Mouse (Mus musculus) hindbrain, embryonic 11.5 days (tissue): ENCODE measurements around the gene Unk. TPM values are rescaled to one million over a fixed set of nuclear protein-coding genes. Genes with fewer than 3 reads are reported as not detected.

ENCODE experiments used
- ATAC-seq: fragments of 200-750 bp; cut with Nextera tagmentation; 2 replicates; pipeline ENCODE4 v1.8.0; 2017; ENCODE audit warnings: mild to moderate bottlenecking, moderate TSS enrichment, moderate library complexity; ENCODE audit not compliant: low FRiP score
- DNase-seq: peaks from one replicate; pipeline ENCODE4 v3.0.0-alpha.2; 2015; ENCODE audit warnings: low spot score
- H3K27ac ChIP-seq: fragments of 300-500 bp; sonication (generic); 2 replicates; pipeline ENCODE4 v1.5.1; 2014; ENCODE audit warnings: mild to moderate bottlenecking, low read depth, low read length
- H3K27me3 ChIP-seq: fragments of 300-500 bp; sonication (generic); 2 replicates; pipeline ENCODE4 v1.6.1; 2014; ENCODE audit warnings: mild to moderate bottlenecking, low read length, moderate library complexity, mixed read lengths; ENCODE audit not compliant: control insufficient read depth, insufficient read depth
- H3K36me3 ChIP-seq: fragments of 300-500 bp; sonication (generic); 2 replicates; pipeline ENCODE4 v1.6.1; 2014; ENCODE audit warnings: mild to moderate bottlenecking, low read length, moderate library complexity, mixed read lengths; ENCODE audit not compliant: control insufficient read depth, insufficient read depth
- H3K4me1 ChIP-seq: fragments of 300-500 bp; sonication (generic); replicated peaks from 2 replicates; pipeline ENCODE4 v1.6.1; 2014; ENCODE audit warnings: low read length, mixed read lengths; ENCODE audit not compliant: control insufficient read depth, insufficient read depth
- H3K4me2 ChIP-seq: fragments of 300-500 bp; sonication (generic); replicated peaks from 2 replicates; pipeline ENCODE4 v1.6.1; 2014; ENCODE audit warnings: mild to moderate bottlenecking, low read depth, low read length
- H3K4me3 ChIP-seq: fragments of 300-500 bp; sonication (generic); 2 replicates; pipeline ENCODE4 v1.5.1; 2014; ENCODE audit warnings: low read depth, low read length
- H3K9ac ChIP-seq: fragments of 300-500 bp; sonication (generic); 2 replicates; pipeline ENCODE4 v1.6.1; 2014; ENCODE audit warnings: low read depth, low read length
- H3K9me3 ChIP-seq: fragments of 300-500 bp; sonication (generic); 2 replicates; pipeline ENCODE4 v1.6.1; 2016; ENCODE audit warnings: low read length; ENCODE audit not compliant: control insufficient read depth
- WGBS: fragments of 180-500 bp; shearing (Covaris S2); extraction: QIAGEN DNeasy Blood & Tissue Kit; methylation state at CpG from one replicate; pipeline ENCODE4 v1.1.7; 2014; 5-methylcytosine and 5-hydroxymethylcytosine counted together
- polyA plus RNA-seq: library from polyadenylated mRNA; unstranded; fragments of >200 nt; fragmentation: Nextera tagmentation; extraction: Ambion mirVana; gene quantifications from 2 replicates; pipeline ENCODE4 v1.2.1, GENCODE M21; 2014

Unk gene
- polyA plus RNA-seq, 1 experiment from 2014 or later, result 26.9 TPM

DNA sequence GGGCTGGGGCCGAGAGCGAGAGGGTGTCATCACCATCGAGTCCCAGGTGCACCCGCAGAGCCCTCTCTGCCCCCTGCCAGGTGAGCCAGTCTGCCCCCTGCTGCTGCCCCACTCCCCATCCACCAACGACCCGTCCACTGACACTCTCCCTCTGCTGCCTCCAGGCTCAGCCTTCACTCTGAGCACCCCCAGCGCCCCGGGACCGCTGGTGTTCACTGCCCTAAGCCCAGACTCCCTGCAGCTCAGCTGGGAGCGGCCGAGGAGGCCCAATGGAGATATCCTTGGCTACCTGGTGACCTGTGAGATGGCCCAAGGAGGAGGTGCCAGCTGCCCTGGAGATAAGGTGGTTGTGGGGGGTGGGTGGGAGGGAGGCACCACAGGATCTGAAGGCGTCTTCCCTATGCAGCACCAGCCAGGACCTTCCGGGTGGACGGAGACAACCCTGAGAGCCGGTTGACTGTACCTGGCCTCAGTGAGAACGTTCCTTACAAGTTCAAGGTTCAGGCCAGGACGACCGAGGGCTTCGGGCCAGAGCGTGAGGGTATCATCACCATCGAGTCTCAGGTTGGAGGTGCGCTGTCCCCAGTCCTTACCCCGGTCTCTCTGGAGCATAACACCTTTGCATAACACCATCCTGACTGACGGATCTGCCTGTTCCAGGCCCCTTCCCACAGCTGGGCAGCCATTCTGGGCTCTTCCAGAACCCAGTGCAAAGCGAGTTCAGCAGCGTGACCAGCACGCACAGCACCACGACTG, 22.8 kb upstream of the Unk start:
- no peak for ATAC-seq
- no peak overlapping the region for H3K27ac ChIP-seq
- no peaks in the 10 kb centered on the region for H3K36me3 ChIP-seq
- no peak overlapping the region for H3K4me3 ChIP-seq
- H3K27me3 ChIP-seq, result no peaks in the 10 kb centered on the region; the same call in 1 of the 2 replicates
- peaks cover 12% of the 10 kb centered on the region for H3K4me1 ChIP-seq
- no peak for DNase-seq
- H3K9me3 ChIP-seq, result no peaks in the 10 kb centered on the region
- WGBS, result 87% methylated on average over 28 of the region's 28 CpGs
- H3K4me2 ChIP-seq, result no peak overlapping the region
- H3K9ac ChIP-seq, result no peak overlapping the region

DNA sequence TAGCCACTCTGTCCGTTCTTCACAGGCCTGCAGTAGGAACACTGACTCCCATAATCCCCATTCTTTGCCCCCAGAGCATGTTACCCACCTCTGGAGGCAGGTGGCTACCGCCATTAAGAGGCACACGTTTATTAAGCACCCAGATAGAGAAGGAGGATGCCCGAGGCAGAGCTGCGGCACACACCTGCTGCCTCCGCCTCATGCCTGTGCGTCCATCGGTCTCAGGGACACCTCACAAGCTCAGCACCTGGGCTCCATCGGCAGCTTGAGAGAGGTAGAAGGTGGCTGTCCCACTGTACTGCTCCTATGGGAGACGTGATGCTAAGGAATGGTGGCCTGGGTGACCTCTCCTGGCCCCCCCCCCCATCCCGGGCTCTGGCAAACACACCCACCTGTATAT, 21.7 kb upstream of the Unk start:
- 92% methylated on average over 11 of the region's 11 CpGs for WGBS
- Histone ChIP-seq H3K27me3 (no peaks in the 10 kb centered on the region; the same call in 1 of the 2 replicates), H3K4me2 (no peak overlapping the region), H3K4me1 (peaks cover 12% of the 10 kb centered on the region), H3K27ac (no peak overlapping the region), H3K4me3 (no peak overlapping the region), H3K36me3 (no peaks in the 10 kb centered on the region), H3K9me3 (no peaks in the 10 kb centered on the region), H3K9ac (no peak overlapping the region)
- DNase-seq, result no peak
- ATAC-seq, result no peak

DNA sequence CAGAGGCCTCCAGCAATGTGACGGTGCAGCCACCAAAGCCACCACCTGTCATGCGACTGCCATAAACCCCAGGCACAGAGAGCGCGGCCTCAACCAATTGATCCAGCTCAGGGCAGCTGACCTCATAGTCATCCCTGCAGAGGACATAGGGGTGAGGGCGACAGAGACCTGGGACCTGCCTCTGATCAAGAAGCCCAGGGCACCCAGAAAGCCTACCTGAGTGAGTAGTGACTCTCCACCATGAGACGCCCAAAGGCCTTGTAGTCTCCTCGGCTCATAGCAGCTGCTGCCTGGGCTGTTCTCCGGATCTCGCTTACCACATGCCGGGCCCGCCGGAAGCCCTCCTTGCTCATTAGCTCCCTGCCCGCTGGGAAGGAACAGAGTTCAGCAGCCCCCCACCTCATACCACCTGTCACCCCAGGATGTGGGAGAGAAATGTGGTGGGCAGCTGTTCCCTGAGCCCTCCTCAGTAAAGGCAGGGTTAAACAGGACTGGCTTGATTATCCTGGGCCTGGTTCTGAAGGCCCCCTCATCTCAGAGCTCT, 21.2 kb upstream of the Unk start:
- H3K4me2 ChIP-seq, result no peak overlapping the region
- H3K4me1 ChIP-seq, result peaks cover 12% of the 10 kb centered on the region
- no peak for DNase-seq
- H3K9ac ChIP-seq, result no peak overlapping the region
- no peak overlapping the region for H3K27ac ChIP-seq
- 90% methylated on average over 13 of the region's 13 CpGs for WGBS
- ATAC-seq, result no peak
- no peaks in the 10 kb centered on the region; the same call in 1 of the 2 replicates for H3K27me3 ChIP-seq
- no peaks in the 10 kb centered on the region for H3K36me3 ChIP-seq
- no peak overlapping the region for H3K4me3 ChIP-seq
- no peaks in the 10 kb centered on the region for H3K9me3 ChIP-seq

DNA sequence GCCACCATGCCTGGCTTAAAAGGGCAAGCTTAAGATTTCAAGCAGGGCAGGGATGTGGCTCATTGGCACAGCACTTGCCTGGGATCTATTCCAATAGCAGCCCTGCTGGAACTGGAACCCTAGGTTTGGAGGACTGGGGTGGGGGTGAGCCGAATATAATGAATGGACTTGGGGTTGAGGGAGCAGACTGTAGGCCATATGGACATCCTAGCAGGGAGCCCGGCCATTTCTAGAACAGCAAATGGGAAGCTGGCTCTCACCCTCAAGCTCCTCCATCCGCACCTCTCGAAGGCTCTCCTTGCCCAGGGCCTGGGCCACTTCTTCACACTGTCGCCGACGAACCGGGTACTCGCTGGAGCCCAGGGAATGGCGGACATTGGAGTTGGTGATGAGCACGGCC, 20.5 kb upstream of the Unk start:
- Histone ChIP-seq H3K9me3 (no peaks in the 10 kb centered on the region), H3K4me3 (no peak overlapping the region), H3K4me1 (peaks cover 10% of the 10 kb centered on the region), H3K9ac (no peak overlapping the region), H3K27ac (no peak overlapping the region), H3K36me3 (no peaks in the 10 kb centered on the region), H3K27me3 (no peaks in the 10 kb centered on the region; the same call in 1 of the 2 replicates), H3K4me2 (no peak overlapping the region)
- ATAC-seq, result no peak
- 94% methylated on average over 11 of the region's 11 CpGs for WGBS
- no peak for DNase-seq

DNA sequence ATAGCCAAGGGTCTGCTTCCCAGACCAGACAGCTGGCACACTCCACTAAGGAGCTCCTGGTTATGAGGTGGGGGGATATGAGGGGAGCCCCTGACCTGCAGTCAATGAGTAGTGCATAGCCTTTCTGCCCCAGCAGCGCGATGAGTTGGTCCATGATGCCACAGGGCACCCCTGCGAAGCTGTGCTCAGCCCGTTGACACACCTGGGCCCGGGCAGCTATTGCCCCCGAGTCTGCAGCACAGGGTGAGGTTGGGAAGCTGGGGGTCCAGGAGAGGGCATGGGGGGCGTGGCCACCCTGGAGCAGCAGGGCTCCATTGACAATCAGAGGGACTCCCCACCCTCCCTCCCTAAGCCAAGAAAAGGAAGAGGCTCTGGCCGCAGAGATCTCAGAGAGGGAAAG, 20.0 kb upstream of the Unk start:
- no peak overlapping the region for H3K4me3 ChIP-seq
- no peaks in the 10 kb centered on the region for H3K9me3 ChIP-seq
- no peaks in the 10 kb centered on the region; the same call in 1 of the 2 replicates for H3K27me3 ChIP-seq
- H3K27ac ChIP-seq, result no peak overlapping the region
- peaks cover 6% of the 10 kb centered on the region for H3K4me1 ChIP-seq
- H3K4me2 ChIP-seq, result no peak overlapping the region
- H3K9ac ChIP-seq, result no peak overlapping the region
- DNase-seq (no peak), ATAC-seq (no peak)
- 93% methylated on average over 8 of the region's 8 CpGs for WGBS
- H3K36me3 ChIP-seq, result no peaks in the 10 kb centered on the region

DNA sequence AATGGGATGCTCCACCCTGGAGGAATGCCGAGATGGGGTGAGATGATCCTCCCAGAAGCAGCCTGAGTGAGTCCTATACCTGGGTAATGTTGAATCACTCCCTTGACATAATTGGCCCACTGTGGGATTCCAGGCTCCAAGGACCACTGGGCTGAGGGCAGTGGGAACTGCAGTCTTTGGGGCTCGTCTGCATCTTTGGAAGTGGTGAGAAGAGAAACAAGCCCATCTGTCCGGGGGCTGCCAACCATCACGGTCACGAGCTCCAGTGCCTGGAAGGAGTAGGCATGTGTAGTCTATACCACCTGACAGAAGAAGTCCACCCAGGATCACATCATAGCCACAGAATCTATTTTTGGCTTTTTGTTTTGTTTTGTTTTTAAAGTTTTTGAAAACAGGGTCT, 19.2 kb upstream of the Unk start:
- Histone ChIP-seq H3K27me3 (no peaks in the 10 kb centered on the region; the same call in 1 of the 2 replicates), H3K9me3 (no peaks in the 10 kb centered on the region), H3K27ac (no peak overlapping the region), H3K4me1 (no peaks in the 10 kb centered on the region; the same call in 1 of the 2 replicates), H3K4me2 (no peak overlapping the region), H3K4me3 (no peak overlapping the region), H3K36me3 (no peaks in the 10 kb centered on the region), H3K9ac (no peak overlapping the region)
- WGBS, result 93% methylated on average over 5 of the region's 5 CpGs
- DNase-seq, result no peak
- ATAC-seq, result no peak

DNA sequence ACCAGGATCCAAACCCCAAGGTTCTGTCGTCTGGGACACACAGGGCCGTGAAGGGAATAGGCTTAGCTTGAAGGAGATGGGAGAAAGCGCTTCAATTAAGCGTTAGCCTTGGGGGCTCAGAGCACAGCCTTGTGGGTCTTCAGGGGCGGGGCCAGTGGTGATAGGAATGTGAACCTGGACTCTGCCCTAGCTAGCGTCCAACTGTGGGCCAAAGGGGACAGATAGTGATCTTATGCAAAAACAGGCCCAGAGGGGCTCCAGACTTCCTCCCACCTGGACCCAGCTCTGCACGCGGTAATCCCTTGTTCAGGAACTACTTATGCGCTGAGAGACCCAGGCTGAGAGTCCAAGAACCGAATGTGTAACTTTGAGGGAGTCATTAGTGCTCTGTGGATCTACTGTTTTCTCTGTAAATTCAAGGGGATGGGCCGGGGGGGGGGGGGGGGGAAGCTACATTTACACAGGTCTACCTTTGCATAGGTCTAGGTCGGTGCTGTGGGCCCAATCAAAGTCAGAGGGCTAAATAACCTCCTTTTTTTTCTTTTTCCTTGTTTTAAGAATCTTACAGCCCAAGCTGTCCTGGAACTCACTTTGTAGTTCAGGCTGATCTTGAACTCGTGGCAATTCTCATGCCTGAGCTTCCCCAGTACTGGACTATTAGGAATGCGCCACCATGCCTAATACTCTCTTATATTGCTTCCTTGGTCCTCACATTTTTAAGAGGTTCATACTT, 18.4 kb upstream of the Unk start:
- ATAC-seq (0 out of 2 replicates have a peak, but pooled peaks have one; percentile 2), DNase-seq (peak; percentile 37)
- Histone ChIP-seq H3K27ac (no peak overlapping the region), H3K4me2 (peak overlapping the region; percentile 86), H3K36me3 (no peaks in the 10 kb centered on the region), H3K27me3 (no peaks in the 10 kb centered on the region), H3K4me3 (peak overlapping the region; percentile 58), H3K9me3 (no peaks in the 10 kb centered on the region), H3K9ac (peak overlapping the region; percentile 75), H3K4me1 (no peaks in the 10 kb centered on the region; the same call in 1 of the 2 replicates)
- WGBS, result 23% methylated on average over 14 of the region's 14 CpGs

DNA sequence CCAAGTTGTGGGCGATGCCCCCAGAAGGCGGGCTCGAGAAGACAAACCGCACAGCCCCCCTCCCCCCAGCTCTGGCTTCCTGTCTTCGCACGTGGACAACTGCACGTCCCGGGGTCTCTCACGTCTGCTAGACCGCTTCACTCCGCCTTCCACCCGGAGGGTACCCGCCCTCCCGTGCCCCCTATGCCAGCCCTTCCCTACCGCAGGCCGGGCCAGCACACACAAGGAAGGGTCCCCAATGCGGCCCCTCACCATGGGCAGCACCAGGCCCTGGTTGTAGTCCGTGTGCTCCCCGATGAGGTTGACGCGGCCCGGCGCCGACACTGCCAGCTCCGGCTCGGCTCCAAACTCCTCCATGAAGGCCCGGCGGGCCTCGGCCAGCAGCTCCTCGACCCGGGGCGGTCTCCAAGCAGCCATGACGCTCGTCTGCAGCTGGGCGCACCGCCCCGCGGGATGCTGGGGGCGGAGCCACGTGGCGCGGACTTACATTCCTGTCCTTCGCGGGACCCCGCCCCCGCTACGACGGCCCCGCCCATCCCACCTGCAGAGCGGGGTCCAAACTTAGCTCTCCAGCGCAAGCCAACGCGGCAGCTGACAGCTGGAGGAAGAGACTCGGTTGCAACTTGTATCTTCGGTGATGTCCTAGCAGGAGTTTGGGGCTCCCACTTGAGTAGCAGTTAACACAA, 17.7 kb upstream of the Unk start, which contains the start of gene Galk1:
Gene Galk1, minus strand, starts transcription at position 458 of the 686 bp plus-strand sequence.
- Histone ChIP-seq H3K4me1 (no peaks in the 10 kb centered on the region; the same call in 1 of the 2 replicates), H3K27me3 (no peaks in the 10 kb centered on the region), H3K27ac (peak within 1 kb of the TSS; percentile 51), H3K9me3 (no peaks in the 10 kb centered on the region), H3K4me2 (peak within 1 kb of the TSS; percentile 86), H3K4me3 (peak within 1 kb of the TSS; percentile 58), H3K36me3 (no peaks in the 10 kb centered on the region), H3K9ac (peak within 1 kb of the TSS; percentile 75)
- ATAC-seq (peak; percentile 80), DNase-seq (peak; percentile 89)
- WGBS, result under 1% methylated on average over 45 of the region's 55 CpGs
